Mouse (Mus musculus) olfactory bulb, adult 2 months (tissue): ENCODE results near the gene Hoxc4. TPM values are rescaled to one million over a fixed set of nuclear protein-coding genes. Genes with fewer than 3 reads are reported as not detected.

Experiments used
- H3K27ac ChIP-seq: fragments of 200-500 bp; 2 replicates; pipeline ENCODE4 v1.5.1; 2012; ENCODE audit warnings: low read depth, low read length; ENCODE audit not compliant: insufficient read depth
- H3K4me1 ChIP-seq: fragments of 200-500 bp; 2 replicates; pipeline ENCODE4 v1.6.1; 2012; ENCODE audit warnings: low read length; ENCODE audit not compliant: control insufficient read depth, insufficient read depth
- H3K4me3 ChIP-seq: fragments of 200-500 bp; 2 replicates; pipeline ENCODE4 v1.5.1; 2012; ENCODE audit warnings: mild to moderate bottlenecking, low read depth, low read length, moderate library complexity; ENCODE audit not compliant: insufficient read depth
- CTCF ChIP-seq: fragments of 200-500 bp; IDR thresholded peaks from 2 replicates; pipeline ENCODE4 v1.5.1; 2012; ENCODE audit warnings: low read depth, mild to moderate bottlenecking, low read length, moderate library complexity; ENCODE audit not compliant: insufficient read depth
- POLR2A ChIP-seq: fragments of 200-500 bp; IDR thresholded peaks from 2 replicates; pipeline ENCODE4 v1.6.1; 2012; ENCODE audit warnings: mild to moderate bottlenecking, low read depth, low read length, moderate library complexity; ENCODE audit not compliant: insufficient read depth
- WGBS: fragments of 180-500 bp; shearing (Covaris S2); methylation state at CpG from one replicate; pipeline ENCODE4 v1.1.7; 2018; 5-methylcytosine and 5-hydroxymethylcytosine counted together
- polyA plus RNA-seq: library from polyadenylated mRNA; stranded (reverse); fragments of >200 nt; gene quantifications from 2 replicates; pipeline ENCODE4 v1.2.4, GENCODE M21; 2012; ENCODE audit warnings: low replicate concordance; ENCODE audit not compliant: missing spikeins, insufficient read depth, insufficient read length

Hoxc4 gene
- polyA plus RNA-seq, 1 experiment = not detected

- Histone ChIP-seq H3K4me3 (no peak overlapping the region), H3K4me1 (no peaks in the 10 kb centered on the region), H3K27ac (no peak overlapping the region)
- WGBS = 2% methylated on average over 17 of the region's 17 CpGs
- no peak for TF ChIP-seq POLR2A
- no peak for TF ChIP-seq CTCF
Observed at GRCm38 (mm10) chr15:103005308-103005707, 13.4 kb upstream of the Hoxc4 start.

DNA sequence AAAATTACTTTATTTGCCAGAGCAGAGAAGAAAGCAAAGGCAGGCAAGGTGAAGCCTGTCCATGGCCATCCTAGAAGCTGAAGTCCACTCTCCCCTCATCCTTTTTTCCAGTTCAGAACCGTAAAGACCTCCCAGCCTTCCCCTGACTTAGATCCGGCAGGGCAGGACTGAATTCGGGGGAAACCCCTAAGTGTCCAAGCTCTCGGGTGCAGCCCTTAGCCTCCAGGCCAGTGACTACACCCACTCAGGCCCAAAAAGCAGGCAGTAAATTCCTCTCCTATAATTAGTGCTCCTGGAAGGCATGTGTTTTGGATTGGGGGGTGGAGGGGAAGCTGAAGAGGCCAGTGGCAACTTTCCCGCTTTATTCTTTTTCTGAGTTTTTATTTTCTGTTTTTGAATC lies 12.9 kb upstream of the Hoxc4 start:
- Histone ChIP-seq H3K27ac (no peak overlapping the region), H3K4me1 (no peaks in the 10 kb centered on the region)
- TF ChIP-seq POLR2A (no peak), CTCF (no peak)

GRCm38 (mm10) chr15:103006326-103006725 lies 12.4 kb upstream of the Hoxc4 start:
- TF ChIP-seq POLR2A (no peak), CTCF (no peak)
- WGBS = 16% methylated on average over 1 of the region's 1 CpGs
- Histone ChIP-seq H3K4me1 (no peaks in the 10 kb centered on the region), H3K4me3 (no peak overlapping the region), H3K27ac (no peak overlapping the region)

More for the DNA sequence above, 12.9 kb upstream of the Hoxc4 start:
- WGBS = 7% methylated on average over 5 of the region's 5 CpGs
- no peak overlapping the region for H3K4me3 ChIP-seq

- no peak overlapping the region for H3K27ac ChIP-seq
- no peak for TF ChIP-seq POLR2A
- TF ChIP-seq CTCF = no peak
- no peak overlapping the region for H3K4me3 ChIP-seq
- WGBS = 3% methylated on average over 27 of the region's 27 CpGs
- peaks cover 5% of the 10 kb centered on the region; the same call in 1 of the 2 replicates for H3K4me1 ChIP-seq
Observed at GRCm38 (mm10) chr15:103009265-103010111, 9.2 kb upstream of the Hoxc4 start.

DNA sequence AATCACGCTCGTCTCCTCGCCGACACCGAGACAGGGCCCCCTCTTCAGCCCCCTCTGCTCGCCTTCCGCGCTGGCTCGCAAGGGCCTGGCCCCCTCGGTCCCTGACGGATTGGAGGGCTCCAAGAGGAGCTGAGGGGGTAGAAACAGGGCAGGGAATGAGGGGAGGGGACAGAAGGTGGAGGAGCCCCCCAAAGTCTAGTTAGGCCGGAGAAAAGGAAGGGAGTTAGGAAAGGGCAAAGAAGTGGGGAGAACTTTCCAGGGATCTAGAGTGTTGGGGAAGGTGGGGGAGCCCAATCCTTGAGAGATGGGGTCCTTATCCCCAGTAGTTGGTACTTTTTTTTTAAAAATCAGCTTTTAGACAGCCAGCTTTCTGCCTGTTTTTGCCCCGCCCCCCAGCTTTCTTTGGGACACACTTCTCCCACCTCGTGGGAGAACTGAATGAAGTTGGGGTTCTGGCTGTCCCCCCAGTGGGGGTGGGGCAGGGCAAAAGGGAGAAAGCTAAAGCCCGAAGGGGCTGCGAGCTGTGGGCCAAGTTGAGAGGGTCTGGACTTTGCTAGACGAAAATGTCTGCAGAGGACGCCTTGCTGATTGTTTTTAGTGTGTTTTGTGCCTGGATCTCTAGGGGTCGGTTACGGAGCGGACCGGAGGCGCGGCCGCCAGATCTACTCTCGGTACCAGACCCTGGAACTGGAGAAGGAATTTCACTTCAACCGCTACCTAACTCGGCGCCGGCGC lies 8.5 kb upstream of the Hoxc4 start:
- H3K4me1 ChIP-seq = peaks cover 5% of the 10 kb centered on the region; the same call in 1 of the 2 replicates

DNA sequence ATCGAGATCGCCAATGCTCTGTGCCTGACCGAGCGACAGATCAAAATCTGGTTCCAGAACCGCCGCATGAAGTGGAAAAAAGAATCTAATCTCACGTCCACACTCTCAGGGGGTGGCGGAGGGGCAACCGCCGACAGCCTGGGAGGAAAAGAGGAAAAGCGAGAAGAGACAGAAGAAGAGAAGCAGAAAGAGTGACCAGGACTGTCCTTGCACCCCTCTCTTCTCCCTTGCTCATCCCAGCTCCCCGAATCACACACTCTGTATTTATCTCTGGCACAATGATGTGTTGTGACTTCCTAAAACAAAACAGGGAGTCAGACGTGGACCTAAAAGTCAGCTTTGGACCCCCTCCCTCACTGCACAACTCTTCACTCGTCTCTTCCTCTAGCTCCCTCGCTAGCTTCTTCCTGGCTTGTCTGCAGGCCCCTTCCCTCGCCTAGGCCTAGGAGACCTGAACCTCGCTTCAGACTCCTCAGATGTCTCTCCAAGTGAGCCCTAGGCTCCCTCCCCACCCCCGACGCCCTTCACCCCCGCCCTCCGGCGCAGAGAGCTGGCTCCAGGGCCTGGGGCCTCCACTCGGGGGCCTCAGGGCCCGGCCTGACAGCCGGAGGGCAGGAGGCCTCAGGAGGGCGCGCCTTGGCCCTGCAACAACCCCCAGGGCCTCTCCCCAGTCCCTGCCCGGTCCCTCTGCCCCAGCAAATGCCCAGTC lies 7.7 kb upstream of the Hoxc4 start:
- 4% methylated on average over 28 of the region's 28 CpGs for WGBS
- H3K4me3 ChIP-seq = no peak overlapping the region

More for the DNA sequence above, 8.5 kb upstream of the Hoxc4 start:
- TF ChIP-seq CTCF (no peak), POLR2A (no peak)
- Histone ChIP-seq H3K27ac (no peak overlapping the region), H3K4me3 (no peak overlapping the region)
- WGBS = 2% methylated on average over 31 of the region's 31 CpGs

GRCm38 (mm10) chr15:103011928-103012486 lies 6.7 kb upstream of the Hoxc4 start:
- H3K4me1 ChIP-seq = peaks cover 5% of the 10 kb centered on the region; the same call in 1 of the 2 replicates
- no peak overlapping the region for H3K27ac ChIP-seq
- 7% methylated on average over 26 of the region's 26 CpGs for WGBS
- H3K4me3 ChIP-seq = no peak overlapping the region
- no peak for TF ChIP-seq CTCF
- no peak for TF ChIP-seq POLR2A

More for the DNA sequence above, 7.7 kb upstream of the Hoxc4 start:
- peaks cover 5% of the 10 kb centered on the region; the same call in 1 of the 2 replicates for H3K4me1 ChIP-seq
- H3K27ac ChIP-seq = no peak overlapping the region
- TF ChIP-seq CTCF (no peak), POLR2A (no peak)

DNA sequence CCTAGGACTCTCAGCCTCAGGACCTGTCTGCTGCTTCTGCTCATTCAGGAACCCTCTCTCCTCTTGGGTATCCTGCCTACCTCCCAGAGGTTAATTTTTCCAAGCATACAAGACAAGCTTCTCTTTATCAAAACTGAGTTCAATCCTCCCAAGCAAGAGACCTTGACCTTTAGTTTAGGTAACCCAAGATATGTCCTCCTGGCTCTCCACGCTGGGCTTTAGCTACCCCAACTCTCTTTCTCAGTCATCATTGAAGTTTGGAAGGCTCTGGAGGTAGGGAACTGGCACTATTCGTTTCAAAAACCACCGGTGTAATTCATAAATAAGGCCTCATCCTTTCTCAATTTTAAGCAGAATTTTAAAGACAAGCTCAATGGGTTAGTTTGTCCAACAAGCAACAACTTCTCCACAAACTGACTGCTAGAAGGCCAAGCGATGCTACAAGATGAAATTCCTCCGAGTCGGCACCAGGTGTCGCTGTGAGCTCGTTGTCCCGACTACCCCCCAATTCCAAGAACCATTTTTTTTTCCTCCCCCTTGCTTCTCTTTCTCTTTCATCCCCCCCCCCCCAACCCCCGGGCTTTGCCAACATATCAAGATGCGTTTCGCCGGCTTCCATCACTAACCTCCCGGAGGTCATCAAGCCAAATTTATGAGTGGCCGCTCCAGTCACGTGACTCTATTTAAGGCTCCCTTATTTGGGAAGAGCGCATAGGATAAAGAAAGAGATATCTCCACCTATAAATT lies 5.3 kb upstream of the Hoxc4 start:
- TF ChIP-seq POLR2A = no peak
- TF ChIP-seq CTCF = peak; percentile 78; the same call in 1 of the 2 replicates
- 4% methylated on average over 17 of the region's 17 CpGs for WGBS
- no peak overlapping the region for H3K4me3 ChIP-seq
- peaks cover 5% of the 10 kb centered on the region; the same call in 1 of the 2 replicates for H3K4me1 ChIP-seq
- H3K27ac ChIP-seq = no peak overlapping the region
